Mouse (Mus musculus) T-helper 17 cell (primary cell): ENCODE measurements around the gene Crygc.
"Not testable (repeated sequence)": the region's sequence is repeated elsewhere in the genome, so short reads cannot be mapped to it uniquely, and the experiment has no call there.

ENCODE experiments used
- in situ Hi-C, 2 experiments: fragments of 300-600 bp; cut with MboI, MseI; formaldehyde crosslinking; loops; 1 replicate in 1 of 2; 2 replicates in 1 of 2; pipeline ENCODE4 v1.15.1; 2025; ENCODE audit warnings: high pct_unique_total_duplicates in 2 of 2

Gene Crygc

DNA sequence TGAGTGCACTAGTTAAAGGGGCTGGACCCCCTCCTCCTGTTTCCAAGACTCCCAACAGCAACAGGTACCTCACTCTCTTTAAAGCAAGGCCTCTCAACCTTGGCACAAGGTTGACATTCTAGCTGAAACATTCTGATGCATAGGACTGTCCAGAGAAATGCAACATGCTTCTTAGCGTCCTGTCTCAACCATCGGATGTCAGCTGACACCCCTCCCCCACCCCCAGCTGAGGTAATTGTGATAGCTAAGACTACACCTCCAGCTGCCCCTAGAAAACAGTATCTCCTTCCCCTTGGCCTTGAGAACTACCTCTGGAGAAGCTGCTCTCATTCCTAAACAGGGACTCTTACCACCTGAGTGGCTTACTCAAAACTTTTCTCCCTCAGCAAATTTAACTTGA is 21.3 kb downstream of the Crygc start:
- in situ Hi-C loops = no loop called here

DNA sequence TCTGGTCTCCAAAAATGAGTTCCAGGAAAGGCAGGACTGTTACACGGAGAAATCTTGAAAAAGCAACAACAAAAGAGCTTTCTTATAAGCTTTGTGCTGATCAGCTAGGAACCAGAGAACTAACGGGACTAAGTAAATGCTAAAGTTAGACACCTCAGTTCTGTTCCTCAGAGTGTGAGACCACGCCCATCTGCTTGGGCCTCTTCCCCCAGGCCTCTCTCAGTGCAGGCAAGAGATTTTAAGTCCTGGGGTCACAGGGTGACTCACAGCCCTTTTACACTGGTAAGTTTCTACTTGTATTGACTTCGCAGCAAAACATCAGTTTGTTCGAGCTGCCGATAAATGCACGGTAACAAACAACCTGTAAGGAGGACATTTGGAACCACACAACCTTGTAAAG is 21.8 kb downstream of the Crygc start:
- in situ Hi-C loops = no loop called here

DNA sequence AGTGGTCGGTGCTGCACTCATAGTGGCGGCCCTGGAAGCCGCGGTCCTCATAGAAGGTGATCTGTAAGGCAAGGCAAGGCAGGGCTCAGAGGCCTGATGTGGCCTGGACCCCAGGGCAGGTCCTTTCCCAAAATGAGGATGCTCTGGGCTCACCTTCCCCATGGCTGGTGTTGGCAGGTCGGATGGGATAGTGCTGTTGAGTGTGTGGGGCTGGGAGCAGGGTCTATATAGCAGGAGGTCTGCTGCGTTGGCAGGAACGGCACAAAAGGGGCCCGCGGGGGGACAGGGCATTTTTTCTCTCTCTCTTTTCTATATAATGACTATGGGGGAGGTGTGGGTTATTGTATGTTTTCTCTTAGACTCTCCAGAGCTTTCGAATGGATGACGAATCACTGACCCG is 22.5 kb downstream of the Crygc start, which contains the start of gene Cryge:
Gene Cryge (minus strand): TSS at position 198 of the 400 bp plus-strand sequence.
- in situ Hi-C loops = not testable (repeated sequence)

DNA sequence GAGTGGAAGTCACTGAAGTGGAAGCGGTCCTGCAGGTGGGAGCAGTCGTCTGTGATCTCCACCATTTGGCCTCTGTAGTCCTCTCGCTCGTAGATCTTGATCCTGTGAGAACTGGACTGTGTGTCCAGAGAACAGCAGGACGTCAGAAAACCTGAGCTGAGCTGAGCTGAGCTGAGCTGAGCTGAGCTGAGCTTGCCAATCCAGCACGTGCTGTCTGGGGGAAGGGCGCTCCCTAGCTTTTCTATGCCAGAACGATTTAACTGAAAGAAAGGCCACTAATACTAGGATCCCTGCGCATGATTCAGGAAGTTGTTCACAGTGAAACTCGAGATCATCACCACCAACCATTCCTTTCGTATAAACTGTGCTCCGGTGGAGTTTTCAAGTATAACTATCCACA is 24.7 kb downstream of the Crygc start:
- in situ Hi-C loops = no loop called here

DNA sequence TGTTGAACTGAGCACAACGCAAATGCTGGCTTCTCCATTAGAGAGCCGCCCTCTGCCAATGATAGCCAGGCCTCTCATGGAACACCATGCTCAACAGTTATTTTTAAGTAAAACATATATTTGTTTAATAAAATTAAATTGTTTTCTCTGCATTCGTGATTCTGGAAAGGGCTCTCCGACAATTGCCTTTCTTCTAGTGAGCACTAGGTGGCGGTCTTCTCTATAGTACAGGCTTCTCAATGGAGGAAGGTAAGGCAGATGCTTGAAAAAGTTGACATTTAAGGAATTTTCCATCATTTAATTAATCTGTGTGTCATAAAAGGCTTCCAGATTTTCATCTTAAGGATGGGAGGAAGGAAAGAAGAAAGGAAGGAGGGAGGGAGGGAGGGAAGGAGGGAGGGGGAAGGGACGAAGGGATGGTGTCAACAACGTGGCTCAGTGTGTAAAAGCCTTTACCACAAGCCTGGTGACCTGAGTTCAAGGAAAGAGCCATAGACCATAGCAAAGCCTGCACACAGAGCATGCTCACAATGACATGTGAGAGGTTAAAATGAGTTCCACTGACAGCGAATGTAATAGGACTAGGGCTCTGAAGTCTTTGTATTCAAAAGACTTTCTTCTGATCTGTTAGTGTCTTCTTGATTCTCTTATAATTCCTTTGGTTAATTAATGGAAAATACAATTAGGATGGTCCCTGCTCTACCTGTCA is 26.9 kb downstream of the Crygc start:
- in situ Hi-C loops = no loop called here

DNA sequence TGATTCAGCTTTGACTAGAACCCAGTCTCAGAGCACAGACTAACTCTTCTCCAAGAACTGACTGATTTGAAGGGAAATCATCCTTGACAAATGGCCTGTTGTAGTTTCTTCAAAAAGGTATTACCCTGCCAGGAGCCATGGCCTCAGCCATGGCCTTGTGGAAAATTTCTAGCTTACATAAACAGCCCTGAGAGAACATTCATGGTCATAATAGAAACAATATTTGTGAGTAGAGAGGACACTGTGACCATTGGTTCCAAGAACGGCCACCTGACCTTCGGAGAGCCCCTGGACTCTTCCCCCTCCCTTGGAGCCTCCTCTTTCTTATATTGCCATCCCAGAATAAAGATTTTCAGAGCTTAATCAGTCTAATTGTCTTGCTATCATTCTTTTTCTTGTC is 30.1 kb downstream of the Crygc start:
- in situ Hi-C loops = no loop called here

DNA sequence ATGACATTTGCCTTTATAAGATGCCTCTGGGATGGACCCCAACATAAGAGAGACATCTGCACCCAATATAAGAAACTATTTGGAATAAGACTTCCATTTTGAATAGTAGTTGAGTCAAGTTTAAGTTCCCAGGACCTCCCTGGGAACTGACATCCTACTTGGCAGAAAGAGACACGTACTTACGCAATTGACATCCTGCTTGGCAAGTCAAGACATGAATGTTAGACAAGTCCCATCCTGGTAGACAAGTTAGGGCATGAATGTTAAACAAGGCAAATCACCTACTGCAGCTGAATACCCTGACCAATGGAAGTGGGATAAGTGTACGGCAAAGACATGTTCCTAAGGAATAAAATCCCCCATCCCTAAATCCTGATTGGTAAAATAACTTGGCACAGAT is 31.7 kb downstream of the Crygc start:
- in situ Hi-C loops = no loop called here

DNA sequence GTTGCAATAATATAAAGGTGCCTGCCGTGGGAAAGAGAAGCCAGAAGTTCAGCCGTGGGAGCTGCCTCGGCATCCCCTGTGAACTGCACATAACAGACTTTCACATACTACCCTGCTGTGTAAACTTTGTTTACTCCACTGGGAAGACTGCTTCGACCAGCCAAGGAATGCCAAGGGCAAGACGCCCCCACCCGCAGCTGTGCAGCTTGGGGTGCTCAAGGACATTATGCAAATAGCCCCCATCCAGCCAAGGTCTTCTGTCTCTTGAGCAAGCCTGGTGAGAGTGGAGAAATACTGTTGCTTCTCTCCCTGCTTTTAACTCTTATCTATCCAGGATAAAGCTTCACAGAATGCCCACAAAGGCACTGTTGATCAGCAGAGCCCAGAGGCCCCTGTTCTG is 32.7 kb downstream of the Crygc start:
- in situ Hi-C loops = no loop called here

DNA sequence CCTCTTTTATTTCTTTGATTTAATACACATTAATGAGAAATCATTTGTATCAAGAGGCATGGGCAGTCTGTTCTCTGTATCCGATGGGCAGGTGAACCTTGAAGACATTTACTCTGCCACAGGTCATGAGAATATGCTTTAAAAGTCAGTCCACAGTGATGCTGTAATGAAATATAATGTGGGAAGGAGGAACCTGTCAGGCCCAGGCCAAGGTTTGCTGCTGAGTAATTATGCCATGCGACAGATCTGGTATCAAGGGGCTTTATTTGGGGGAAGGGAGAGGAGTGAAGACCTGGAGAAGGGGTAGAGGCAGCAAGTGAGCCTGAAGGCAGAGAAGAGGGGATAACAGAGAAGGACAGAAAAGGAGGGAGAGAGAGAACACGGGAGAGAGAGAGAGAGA is 33.8 kb downstream of the Crygc start:
- in situ Hi-C loops = no loop called here

DNA sequence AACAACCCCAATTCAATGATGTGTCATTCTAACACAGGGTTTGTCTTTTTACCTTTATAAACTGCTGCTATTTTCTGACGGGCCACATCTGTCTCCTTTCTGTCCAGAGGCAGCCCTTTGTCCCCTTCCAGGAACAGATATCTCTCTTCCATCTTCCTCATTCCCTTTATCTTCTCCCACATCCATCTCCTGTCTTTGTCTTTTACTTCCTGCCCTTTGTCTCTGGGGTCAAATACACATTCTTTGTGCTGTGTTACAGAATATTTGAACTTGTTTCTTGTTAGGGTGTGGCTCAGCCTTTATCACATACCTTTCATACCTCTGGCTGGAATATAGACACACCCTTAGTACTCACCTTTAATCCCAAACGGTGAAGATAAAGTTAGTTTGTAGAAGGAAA is 35.9 kb downstream of the Crygc start:
- in situ Hi-C loops = no loop called here

DNA sequence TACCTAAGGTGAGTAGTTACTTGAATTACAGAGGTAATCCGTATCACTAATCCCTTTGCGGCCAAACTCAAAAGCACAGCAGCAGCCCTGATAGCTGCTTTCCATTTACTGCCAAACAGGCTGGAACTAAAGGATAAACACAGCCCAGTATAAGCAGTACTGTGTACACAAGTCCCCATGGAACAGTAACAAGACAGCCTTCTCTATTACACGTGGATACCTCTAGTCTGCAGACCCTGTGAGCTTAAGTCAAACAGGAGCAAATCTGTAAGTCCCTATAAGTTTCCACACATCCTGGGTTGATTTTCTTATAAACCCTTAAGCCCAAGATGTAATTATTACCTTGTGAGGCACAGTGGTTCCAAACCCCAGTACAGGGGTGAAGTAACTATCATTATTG is 38.0 kb downstream of the Crygc start:
- in situ Hi-C loops = no loop called here

DNA sequence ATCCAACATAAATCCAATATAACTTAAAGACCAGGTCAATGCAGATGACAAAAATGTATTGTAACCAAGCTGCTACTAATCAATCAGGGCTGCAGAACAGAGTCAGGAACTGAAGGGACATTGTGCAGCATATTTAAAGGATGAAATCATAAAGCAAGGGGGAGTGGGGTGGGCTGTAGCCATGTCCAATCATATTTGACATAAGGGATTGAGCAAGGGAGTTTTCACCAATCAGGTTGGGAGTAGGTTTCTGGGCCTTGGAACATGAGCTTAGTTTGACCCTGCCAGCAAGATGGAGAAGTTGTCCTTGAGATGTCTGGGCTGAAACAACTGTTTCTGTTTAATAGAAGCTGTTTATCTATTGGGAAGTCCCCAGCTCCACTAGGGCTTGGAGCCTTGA is 40.8 kb downstream of the Crygc start, which contains the start of gene Akr1cl:
Gene Akr1cl (minus strand): TSS at position 119 of the 400 bp plus-strand sequence.
- in situ Hi-C loops = no loop called here

DNA sequence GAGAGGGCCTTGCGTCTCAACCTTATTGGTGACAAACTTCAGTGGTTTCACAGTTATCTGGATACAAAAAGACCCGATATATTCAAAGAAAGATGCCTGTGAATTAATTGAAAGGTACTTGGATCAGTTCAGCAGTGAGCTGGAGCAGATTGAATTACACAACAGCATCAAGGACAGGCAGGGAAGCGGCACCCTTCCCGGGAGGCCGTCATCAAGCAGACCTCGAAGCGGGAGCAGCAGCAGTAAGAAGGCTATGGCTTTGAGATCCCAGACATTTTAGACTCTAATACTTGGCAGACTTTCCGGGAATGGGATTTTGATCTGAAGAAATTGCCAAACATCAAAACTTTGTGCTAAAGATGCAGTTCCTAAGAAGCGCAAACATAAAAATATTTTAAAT is 45.3 kb downstream of the Crygc start:
- in situ Hi-C loops = no loop called here
